Mouse (Mus musculus): ENCODE measurements around the gene Vhl. TPM values are rescaled to one million over a fixed set of nuclear protein-coding genes. Genes with fewer than 3 reads are reported as not detected.
"Not testable (repeated sequence)": the region's sequence is repeated elsewhere in the genome, so short reads cannot be mapped to it uniquely, and the experiment has no call there.

Gene Vhl
- total and polyA plus RNA-seq, 3 experiments: 8.3 to 11.2 (median 8.6) TPM

GRCm38 (mm10) chr6:113672029-113672428, 48.3 kb downstream of the Vhl start:
- H3K9ac ChIP-seq (ENCODE audit: low read depth, low read length); H3K36me3 ChIP-seq (ENCODE audit: control insufficient read depth, insufficient read depth, low read length); DNase-seq; H3K27ac ChIP-seq; intact Hi-C loops (cut with DNase I); H3K4me3 ChIP-seq; H3K27me3 ChIP-seq (ENCODE audit: control insufficient read depth, insufficient read depth, low read length); H3K4me1 ChIP-seq (ENCODE audit: control insufficient read depth, insufficient read depth, low read length); H3K79me2 ChIP-seq (replicated peaks; ENCODE audit: control insufficient read depth, insufficient read depth, low read length): not testable (repeated sequence)
- TF ChIP-seq CTCF (IDR thresholded peaks at IDR 0.05): peak; percentile 51
- WGBS: 85% methylated on average over 1 of the region's 1 CpGs

- no peak overlapping the region for H3K27ac ChIP-seq
- no peaks in the 10 kb centered on the region for H3K36me3 ChIP-seq (ENCODE audit: control insufficient read depth, insufficient read depth, low read length)
- 84% methylated on average over 6 of the region's 6 CpGs for WGBS
- DNase-seq: no peak
- TF ChIP-seq EP300 (IDR thresholded peaks at IDR 0.05; ENCODE audit: insufficient read depth, low read depth, low read length) (no peak), CTCF (IDR thresholded peaks at IDR 0.05) (no peak), POLR2A (IDR thresholded peaks at IDR 0.05; ENCODE audit: insufficient read depth, low read depth, low read length) (no peak)
- no peak overlapping the region for H3K9ac ChIP-seq (ENCODE audit: low read depth, low read length)
- intact Hi-C loops (cut with DNase I): no loop called here
- no peak overlapping the region for H3K4me3 ChIP-seq
- no peaks in the 10 kb centered on the region for H3K79me2 ChIP-seq (replicated peaks; ENCODE audit: control insufficient read depth, insufficient read depth, low read length)
- H3K4me1 ChIP-seq (ENCODE audit: control insufficient read depth, insufficient read depth, low read length): peaks cover 6% of the 10 kb centered on the region
- no peaks in the 10 kb centered on the region for H3K27me3 ChIP-seq (ENCODE audit: control insufficient read depth, insufficient read depth, low read length)
Observed at GRCm38 (mm10) chr6:113672989-113673388, 49.2 kb downstream of the Vhl start.

- no peaks in the 10 kb centered on the region for H3K36me3 ChIP-seq (ENCODE audit: control insufficient read depth, insufficient read depth, low read length)
- H3K4me1 ChIP-seq (ENCODE audit: control insufficient read depth, insufficient read depth, low read length): no peaks in the 10 kb centered on the region
- no peak for DNase-seq
- H3K79me2 ChIP-seq (replicated peaks; ENCODE audit: control insufficient read depth, insufficient read depth, low read length): no peaks in the 10 kb centered on the region
- H3K27ac ChIP-seq: no peak overlapping the region
- WGBS: 80% methylated on average over 4 of the region's 4 CpGs
- TF ChIP-seq CTCF (IDR thresholded peaks at IDR 0.05) (no peak), EP300 (IDR thresholded peaks at IDR 0.05; ENCODE audit: insufficient read depth, low read depth, low read length) (no peak), POLR2A (IDR thresholded peaks at IDR 0.05; ENCODE audit: insufficient read depth, low read depth, low read length) (no peak)
- no peak overlapping the region for H3K9ac ChIP-seq (ENCODE audit: low read depth, low read length)
- no peak overlapping the region for H3K4me3 ChIP-seq
- no peaks in the 10 kb centered on the region for H3K27me3 ChIP-seq (ENCODE audit: control insufficient read depth, insufficient read depth, low read length)
- intact Hi-C loops (cut with DNase I): no loop called here
Observed at GRCm38 (mm10) chr6:113675234-113675633, 51.5 kb downstream of the Vhl start.

- Histone ChIP-seq H3K4me3 (no peak overlapping the region), H3K27me3 (ENCODE audit: control insufficient read depth, insufficient read depth, low read length) (no peaks in the 10 kb centered on the region), H3K4me1 (ENCODE audit: control insufficient read depth, insufficient read depth, low read length) (peaks cover 2% of the 10 kb centered on the region), H3K9ac (ENCODE audit: low read depth, low read length) (no peak overlapping the region), H3K79me2 (replicated peaks; ENCODE audit: control insufficient read depth, insufficient read depth, low read length) (no peaks in the 10 kb centered on the region), H3K36me3 (ENCODE audit: control insufficient read depth, insufficient read depth, low read length) (no peaks in the 10 kb centered on the region), H3K27ac (no peak overlapping the region)
- no peak for DNase-seq
- intact Hi-C loops (cut with DNase I): no loop called here
- TF ChIP-seq POLR2A (IDR thresholded peaks at IDR 0.05; ENCODE audit: insufficient read depth, low read depth, low read length) (no peak), CTCF (IDR thresholded peaks at IDR 0.05) (no peak), EP300 (IDR thresholded peaks at IDR 0.05; ENCODE audit: insufficient read depth, low read depth, low read length) (no peak)
- WGBS: 94% methylated on average over 9 of the region's 9 CpGs
Observed at GRCm38 (mm10) chr6:113675991-113676390, 52.2 kb downstream of the Vhl start.

- peak in 1 of 2 experiments; percentile 62 for DNase-seq
- intact Hi-C loops (cut with DNase I): no loop called here
- 78% methylated on average over 14 of the region's 14 CpGs for WGBS
Observed at GRCm38 (mm10) chr6:113677070-113677734, 53.4 kb downstream of the Vhl start.

GRCm38 (mm10) chr6:113678246-113679012, 54.7 kb downstream of the Vhl start:
- H3K4me3 ChIP-seq: no peak overlapping the region
- no peaks in the 10 kb centered on the region for H3K27me3 ChIP-seq (ENCODE audit: control insufficient read depth, insufficient read depth, low read length)
- TF ChIP-seq EP300 (IDR thresholded peaks at IDR 0.05; ENCODE audit: insufficient read depth, low read depth, low read length): no peak
- no peak for TF ChIP-seq CTCF (IDR thresholded peaks at IDR 0.05)
- TF ChIP-seq POLR2A (IDR thresholded peaks at IDR 0.05; ENCODE audit: insufficient read depth, low read depth, low read length): no peak
- 85% methylated on average over 14 of the region's 14 CpGs for WGBS
- peaks cover 5% of the 10 kb centered on the region for H3K4me1 ChIP-seq (ENCODE audit: control insufficient read depth, insufficient read depth, low read length)
- intact Hi-C loops (cut with DNase I): no loop called here
- no peak for DNase-seq
- H3K79me2 ChIP-seq (replicated peaks; ENCODE audit: control insufficient read depth, insufficient read depth, low read length): no peaks in the 10 kb centered on the region
- H3K27ac ChIP-seq: no peak overlapping the region
- no peak overlapping the region for H3K9ac ChIP-seq (ENCODE audit: low read depth, low read length)
- no peaks in the 10 kb centered on the region for H3K36me3 ChIP-seq (ENCODE audit: control insufficient read depth, insufficient read depth, low read length)

More at GRCm38 (mm10) chr6:113677070-113677734, 53.4 kb downstream of the Vhl start:
- no peak overlapping the region for H3K4me3 ChIP-seq
- H3K9ac ChIP-seq (ENCODE audit: low read depth, low read length): no peak overlapping the region
- H3K4me1 ChIP-seq (ENCODE audit: control insufficient read depth, insufficient read depth, low read length): peaks cover 5% of the 10 kb centered on the region
- no peaks in the 10 kb centered on the region for H3K79me2 ChIP-seq (replicated peaks; ENCODE audit: control insufficient read depth, insufficient read depth, low read length)
- 0 out of 2 replicates have a peak, but pooled peaks have one; percentile 8 for TF ChIP-seq EP300 (IDR thresholded peaks at IDR 0.05; ENCODE audit: insufficient read depth, low read depth, low read length)
- no peak for TF ChIP-seq POLR2A (IDR thresholded peaks at IDR 0.05; ENCODE audit: insufficient read depth, low read depth, low read length)
- H3K27me3 ChIP-seq (ENCODE audit: control insufficient read depth, insufficient read depth, low read length): no peaks in the 10 kb centered on the region
- no peaks in the 10 kb centered on the region for H3K36me3 ChIP-seq (ENCODE audit: control insufficient read depth, insufficient read depth, low read length)
- no peak overlapping the region for H3K27ac ChIP-seq

Measured in heart, adult 2 months (tissue).